ENCODE assay signal across 8 mouse cellular contexts in genomic region chr14:120355040-120355741, GRCm38 (mm10).
DNase-seq lines count a peak whose midpoint lies in the region; ATAC-seq and TF ChIP-seq lines count a peak whose summit lies in the region.

No protein-coding gene starts in this region.

- peak; percentile 86 for ATAC-seq in embryonic facial prominence, embryonic 14.5 days (ENCODE audit: low read depth)
- ATAC-seq in megakaryocyte, adult 5-6 weeks (ENCODE audit: poor library complexity, severe bottlenecking), result peak; percentile 15; the same call in 1 of the 2 replicates

- H3K4me1 ChIP-seq in testis, adult 2 months (ENCODE audit: control insufficient read depth, insufficient read depth, low read length), result peaks cover 4% of the 10 kb centered on the region
- H3K4me1 ChIP-seq in embryonic facial prominence, embryonic 14.5 days (ENCODE audit: control insufficient read depth, insufficient read depth, low read length), result peaks cover 43% of the 10 kb centered on the region
- H3K4me1 ChIP-seq in hindbrain, embryonic 10.5 days (replicated peaks), result peaks cover 23% of the 10 kb centered on the region

- DNase-seq in testis, postnatal 14 days (ENCODE audit: low spot score), result no peak
- peak; percentile 91 for DNase-seq in embryonic facial prominence, embryonic 14.5 days (ENCODE audit: low spot score)
- DNase-seq in hindbrain, embryonic 10.5 days (ENCODE audit: low spot score), result peak; percentile 52
- peak; percentile 59 to 74 for DNase-seq in layer of hippocampus, postnatal 10 days (ENCODE audit: low spot score in 2 of 2)
- DNase-seq in yolk sac, embryonic 10.5 days (ENCODE audit: low spot score), result no peak
- DNase-seq in left cerebral cortex, adult 18-20 months (ENCODE audit: low spot score in 2 of 2), result no peak

- H3K9ac ChIP-seq in embryonic facial prominence, embryonic 14.5 days (ENCODE audit: low read depth, low read length), result peak overlapping the region; percentile 35

- H3K27me3 ChIP-seq in testis, adult 2 months (ENCODE audit: control insufficient read depth, insufficient read depth, low read length), result no peaks in the 10 kb centered on the region
- no peaks in the 10 kb centered on the region for H3K27me3 ChIP-seq in embryonic facial prominence, embryonic 14.5 days (replicated peaks; ENCODE audit: control insufficient read depth, insufficient read depth, low read length)
- 0 out of 2 replicates have a peak, but pooled peaks cover 11% of the 10 kb centered on the region for H3K27me3 ChIP-seq in hindbrain, embryonic 10.5 days (ENCODE audit: insufficient read depth, poor library complexity, severe bottlenecking)

- no peak for TF ChIP-seq CTCF in testis, adult 2 months (IDR thresholded peaks at IDR 0.05; ENCODE audit: control insufficient read depth, insufficient read depth, insufficient replicate concordance, low read depth, low read length)

- no peak overlapping the region for H3K4me3 ChIP-seq in testis, adult 2 months (ENCODE audit: control insufficient read depth, low read depth, low read length)
- 0 out of 2 replicates have a peak overlapping the region, but pooled peaks have one; percentile 2 for H3K4me3 ChIP-seq in embryonic facial prominence, embryonic 14.5 days (ENCODE audit: low read depth, low read length)
- no peak overlapping the region for H3K4me3 ChIP-seq in hindbrain, embryonic 10.5 days

- H3K4me2 ChIP-seq in embryonic facial prominence, embryonic 14.5 days (ENCODE audit: low read depth, low read length), result peak overlapping the region; percentile 43

- peak overlapping the region; percentile 43; the same call in 1 of the 2 replicates for H3K27ac ChIP-seq in testis, adult 2 months (ENCODE audit: control insufficient read depth, insufficient read depth, low read depth, low read length)
- peak overlapping the region; percentile 90 for H3K27ac ChIP-seq in embryonic facial prominence, embryonic 14.5 days (replicated peaks; ENCODE audit: low read depth, low read length)
- H3K27ac ChIP-seq in hindbrain, embryonic 10.5 days, result peak overlapping the region; percentile 8

- no peak for TF ChIP-seq POLR2A in testis, adult 2 months (IDR thresholded peaks at IDR 0.05; ENCODE audit: control insufficient read depth, low read depth, low read length)

- no peaks in the 10 kb centered on the region for H3K9me3 ChIP-seq in embryonic facial prominence, embryonic 14.5 days (ENCODE audit: control insufficient read depth, low read length)
- H3K9me3 ChIP-seq in hindbrain, embryonic 10.5 days, result 0 out of 2 replicates have a peak, but pooled peaks cover 3% of the 10 kb centered on the region

- H3K36me3 ChIP-seq in testis, adult 2 months (ENCODE audit: control insufficient read depth, insufficient read depth, low read length), result no peaks in the 10 kb centered on the region
- no peaks in the 10 kb centered on the region for H3K36me3 ChIP-seq in embryonic facial prominence, embryonic 14.5 days (ENCODE audit: control insufficient read depth, insufficient read depth, low read length)
- peaks cover 7% of the 10 kb centered on the region; the same call in 1 of the 2 replicates for H3K36me3 ChIP-seq in hindbrain, embryonic 10.5 days

- WGBS in embryonic facial prominence, embryonic 14.5 days, result 16% methylated on average over 14 of the region's 14 CpGs
- 24% methylated on average over 14 of the region's 14 CpGs for WGBS in hindbrain, embryonic 10.5 days

Comparison
In these comparisons a context has a peak if more than half of its experiments do, and no peak if none do; other contexts are left out.
1. H3K27ac ChIP-seq: peak in every context shown above with its lines; median percentile 90 in embryonic facial prominence, embryonic 14.5 days; 43 in testis, adult 2 months; 8 in hindbrain, embryonic 10.5 days.
2. DNase-seq: peak in embryonic facial prominence, embryonic 14.5 days (single experiment), hindbrain, embryonic 10.5 days (single experiment) and layer of hippocampus, postnatal 10 days (2 of 2); none in testis, postnatal 14 days (single experiment), yolk sac, embryonic 10.5 days (single experiment) and left cerebral cortex, adult 18-20 months (0 of 2).